Mouse (Mus musculus): Measurements from ENCODE around the gene Clhc1. TPM values are rescaled to one million over a fixed set of nuclear protein-coding genes. Genes with fewer than 3 reads are reported as not detected.

The Clhc1 gene
- polyA plus RNA-seq (2016; fragmentation: Nextera tagmentation; extraction: Ambion mirVana) = 0.08 and 0.38 TPM in 2 replicates

DNA sequence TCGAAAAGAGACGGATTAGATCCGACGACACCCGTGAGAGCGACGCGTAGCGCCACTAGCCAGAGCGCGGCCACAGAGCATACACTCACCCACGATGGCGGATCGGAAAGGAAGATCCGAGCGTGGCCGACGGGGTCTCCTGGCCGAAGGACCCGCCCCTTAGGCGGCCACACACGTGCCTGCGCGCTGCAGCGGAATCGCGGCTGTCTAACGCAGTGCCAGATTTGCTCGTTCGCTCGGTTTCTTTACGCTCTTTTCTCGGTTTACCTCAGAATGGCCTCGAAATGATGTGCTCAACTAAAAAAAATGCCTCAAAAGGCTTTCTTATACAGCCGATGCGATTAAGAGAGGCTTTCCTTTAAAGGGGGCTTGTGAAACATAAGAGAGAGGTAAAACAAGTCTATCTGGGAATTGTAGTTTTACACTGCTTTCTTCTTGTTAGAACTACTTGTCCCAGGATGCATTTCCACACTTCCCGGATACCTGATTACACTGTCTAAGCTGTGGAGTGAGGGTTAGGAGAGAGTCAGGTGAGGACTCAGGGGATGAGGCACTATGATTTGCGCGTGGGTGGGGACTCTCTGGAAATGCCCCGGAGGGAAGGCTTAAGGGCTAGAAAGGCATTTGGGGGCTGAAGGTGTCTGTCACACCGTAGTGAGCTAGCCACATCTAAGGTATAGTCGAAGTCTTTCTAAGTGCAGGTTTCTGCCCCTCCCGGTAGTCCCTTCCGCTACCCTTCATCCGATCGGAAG, at the start of gene Clhc1, which contains the start of gene Rps27a:
Gene Clhc1, plus strand, starts transcription at position 199 of the 752 bp plus-strand sequence.
Gene Rps27a, minus strand, starts transcription at position 358 of the 752 bp plus-strand sequence.
- Histone ChIP-seq H3K36me3 (peaks cover 34% of the 10 kb centered on the region), H3K9me3 (no peaks in the 10 kb centered on the region), H3K4me1 (peaks cover 12% of the 10 kb centered on the region), H3K4me3 (peak within 1 kb of the TSS; percentile 77), H3K27ac (replicated peaks) (peak within 1 kb of the TSS; percentile 75), H3K9ac (replicated peaks) (peak within 1 kb of the TSS; percentile 86), H3K27me3 (no peaks in the 10 kb centered on the region), H3K4me2 (replicated peaks) (peak within 1 kb of the TSS; percentile 66)
- peak; percentile 98 for ATAC-seq (ENCODE audit: low FRiP score, low read depth)
- under 1% methylated on average over 46 of the region's 46 CpGs for WGBS

DNA sequence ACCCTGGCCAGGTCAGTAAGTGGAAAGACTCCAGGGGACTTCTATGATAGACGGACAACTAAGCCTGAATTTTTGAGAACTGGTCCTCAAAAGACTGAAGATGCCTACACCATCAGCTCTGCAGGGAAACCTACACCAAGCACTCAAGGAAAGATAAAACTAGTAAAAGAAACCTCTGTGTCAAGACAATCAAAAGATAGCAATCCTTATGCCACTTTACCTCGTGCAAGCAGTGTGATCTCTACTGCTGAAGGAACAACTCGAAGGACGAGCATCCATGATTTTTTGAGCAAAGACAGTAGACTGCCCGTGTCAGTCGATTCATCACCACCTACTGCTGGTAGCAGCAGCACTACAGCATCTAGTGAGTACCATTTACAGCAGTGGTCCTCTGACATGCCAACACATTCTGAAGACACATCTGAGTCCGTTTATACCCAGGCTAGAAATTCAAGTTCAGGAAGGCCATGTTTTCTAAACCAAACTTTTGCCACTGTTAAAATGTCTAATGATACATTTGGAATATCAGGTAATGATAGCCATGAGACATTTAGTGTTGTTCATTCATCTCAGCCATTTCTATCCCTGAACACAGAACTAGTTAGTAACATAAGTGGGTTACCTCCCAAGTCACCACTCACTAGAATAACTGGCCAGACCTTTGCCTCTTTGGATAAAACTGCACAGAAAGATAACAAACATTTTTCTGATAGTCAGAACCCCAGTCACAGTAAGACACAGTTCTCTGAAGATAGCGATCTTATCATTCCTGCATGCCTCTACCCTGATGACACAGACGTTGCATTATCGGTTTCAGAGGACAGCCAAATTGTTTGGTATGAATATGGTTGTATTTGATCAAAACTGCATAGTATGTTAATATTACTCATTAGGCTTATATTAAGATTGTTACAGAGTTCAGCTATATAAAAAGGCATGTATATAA, 43.5 kb upstream of the Clhc1 start:
- 91% methylated on average over 10 of the region's 10 CpGs for WGBS
- Histone ChIP-seq H3K4me1 (no peaks in the 10 kb centered on the region), H3K9ac (replicated peaks) (no peak overlapping the region), H3K27ac (replicated peaks) (no peak overlapping the region), H3K4me3 (no peak overlapping the region), H3K36me3 (peaks cover 38% of the 10 kb centered on the region), H3K27me3 (no peaks in the 10 kb centered on the region), H3K4me2 (replicated peaks) (no peak overlapping the region), H3K9me3 (no peaks in the 10 kb centered on the region)
- no peak for ATAC-seq (ENCODE audit: low FRiP score, low read depth)

DNA sequence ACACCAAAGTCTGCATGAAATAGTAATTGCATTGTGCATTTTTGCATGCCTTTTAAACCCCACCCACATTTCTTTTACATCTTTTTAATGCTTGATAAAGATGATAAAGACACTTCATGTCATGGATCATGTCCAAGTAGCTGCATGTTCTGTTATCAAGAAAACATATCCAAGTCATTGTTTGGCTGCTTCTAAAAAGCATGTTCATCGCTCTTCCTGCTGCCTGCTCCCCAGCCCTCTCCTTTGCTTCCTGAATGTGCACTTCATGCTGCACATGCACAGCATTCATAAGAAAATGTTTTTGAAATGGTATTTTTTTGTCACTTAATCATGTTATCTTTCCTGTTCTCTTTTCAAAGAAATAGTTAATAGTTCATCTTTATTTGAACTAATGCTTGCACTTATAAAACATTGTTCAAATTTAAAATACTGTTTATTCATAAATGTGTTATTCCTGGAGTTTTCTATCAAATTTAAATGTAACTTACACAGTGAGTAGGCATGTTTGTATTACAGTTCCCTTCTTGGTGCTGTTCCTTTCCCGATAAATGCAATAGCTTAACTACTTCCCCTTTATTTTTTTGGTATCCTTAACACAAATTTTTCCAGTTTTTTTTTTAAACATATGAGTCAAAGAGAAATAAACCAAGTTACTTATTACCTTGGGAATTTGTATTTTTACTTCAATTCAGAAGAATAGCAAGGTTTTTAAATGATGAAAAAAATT, 42.7 kb upstream of the Clhc1 start:
- H3K9me3 ChIP-seq = no peaks in the 10 kb centered on the region
- H3K4me3 ChIP-seq = no peak overlapping the region
- peaks cover 32% of the 10 kb centered on the region for H3K36me3 ChIP-seq
- no peak overlapping the region for H3K9ac ChIP-seq (replicated peaks)
- H3K4me1 ChIP-seq = no peaks in the 10 kb centered on the region
- H3K27ac ChIP-seq (replicated peaks) = no peak overlapping the region
- no peak for ATAC-seq (ENCODE audit: low FRiP score, low read depth)
- H3K27me3 ChIP-seq = no peaks in the 10 kb centered on the region
- H3K4me2 ChIP-seq (replicated peaks) = no peak overlapping the region
- 96% methylated on average over 2 of the region's 2 CpGs for WGBS

DNA sequence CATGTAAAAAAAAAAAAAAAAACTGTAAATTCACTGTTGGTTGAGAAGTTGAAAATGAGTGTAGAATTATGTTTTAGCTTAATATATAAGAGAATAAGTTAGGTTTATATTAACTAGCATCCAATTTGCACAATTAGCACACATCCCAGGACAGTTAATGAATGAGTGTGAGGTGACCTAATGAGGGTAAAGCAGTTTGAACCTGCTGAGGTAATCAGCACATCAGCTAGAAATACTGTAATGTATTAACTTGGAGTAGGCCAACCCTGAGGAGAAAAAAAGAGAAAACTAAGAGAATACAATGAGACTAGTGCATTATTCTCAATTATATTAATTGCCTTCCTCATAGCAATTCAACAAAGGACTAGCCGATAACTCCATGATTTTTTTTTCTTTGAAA, 38.3 kb upstream of the Clhc1 start:
- Histone ChIP-seq H3K27ac (replicated peaks) (no peak overlapping the region), H3K4me2 (replicated peaks) (no peak overlapping the region), H3K36me3 (peaks cover 12% of the 10 kb centered on the region), H3K9me3 (no peaks in the 10 kb centered on the region), H3K27me3 (no peaks in the 10 kb centered on the region), H3K9ac (replicated peaks) (no peak overlapping the region), H3K4me3 (no peak overlapping the region), H3K4me1 (0 out of 2 replicates have a peak, but pooled peaks cover 4% of the 10 kb centered on the region)
- no peak for ATAC-seq (ENCODE audit: low FRiP score, low read depth)
- WGBS = 98% methylated on average over 1 of the region's 1 CpGs

DNA sequence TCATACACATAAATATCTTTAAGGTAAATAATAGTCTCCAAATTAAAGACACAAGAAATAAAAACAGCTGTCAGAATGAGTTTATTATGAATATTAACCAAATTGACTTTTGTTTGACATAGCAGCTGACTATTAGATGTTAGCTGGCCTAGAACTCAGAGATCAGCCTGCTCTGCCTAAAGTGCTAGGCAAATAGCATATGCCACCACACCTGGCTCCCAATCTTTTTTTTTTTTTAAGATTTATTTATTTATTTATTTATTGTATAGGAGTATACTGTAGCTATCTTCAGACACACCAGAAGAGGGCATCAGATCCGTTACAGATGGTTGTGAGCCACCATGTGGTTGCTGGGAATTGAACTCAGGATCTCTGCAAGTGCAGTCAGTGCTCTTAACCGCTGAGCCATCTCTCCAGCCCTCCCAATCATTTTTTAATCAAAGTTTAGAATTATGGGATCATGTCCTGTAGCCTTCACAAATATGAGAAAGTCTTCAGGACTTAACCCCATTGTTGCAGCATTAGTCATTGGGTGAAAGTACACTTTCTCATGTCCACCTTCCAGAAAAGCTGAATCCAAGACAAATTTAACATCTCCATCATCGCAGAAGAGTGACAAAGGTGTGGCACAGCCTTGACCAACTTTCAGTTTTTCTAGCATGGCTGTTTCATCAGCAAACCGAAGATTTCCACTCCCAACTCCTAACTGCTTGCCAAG, 34.8 kb upstream of the Clhc1 start:
- Histone ChIP-seq H3K27me3 (no peaks in the 10 kb centered on the region), H3K4me3 (no peak overlapping the region), H3K9me3 (no peaks in the 10 kb centered on the region), H3K36me3 (0 out of 2 replicates have a peak, but pooled peaks cover 4% of the 10 kb centered on the region), H3K4me1 (0 out of 2 replicates have a peak, but pooled peaks cover 4% of the 10 kb centered on the region), H3K27ac (replicated peaks) (no peak overlapping the region), H3K4me2 (replicated peaks) (no peak overlapping the region), H3K9ac (replicated peaks) (no peak overlapping the region)
- ATAC-seq (ENCODE audit: low FRiP score, low read depth) = no peak
- 87% methylated on average over 4 of the region's 4 CpGs for WGBS

DNA sequence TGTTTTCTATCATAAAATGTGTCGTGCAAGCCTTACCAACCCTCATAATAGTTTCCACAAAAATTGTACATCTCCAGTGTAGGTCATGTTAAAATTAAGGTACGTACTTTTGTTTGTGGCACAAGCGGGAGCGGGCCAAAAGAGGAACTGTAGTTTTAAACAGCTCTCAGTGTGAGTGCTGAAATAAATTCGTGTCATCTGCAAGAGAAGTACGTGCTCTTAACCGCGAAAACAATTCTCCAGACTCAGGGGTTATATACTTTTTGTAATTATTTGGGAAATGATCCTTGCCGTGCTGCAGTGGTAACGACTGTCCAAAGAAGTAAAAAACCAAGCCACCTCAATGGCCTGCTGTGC, 33.4 kb upstream of the Clhc1 start:
- H3K4me3 ChIP-seq = peak overlapping the region; percentile 60
- H3K4me2 ChIP-seq (replicated peaks) = peak overlapping the region; percentile 63
- no peak for ATAC-seq (ENCODE audit: low FRiP score, low read depth)
- H3K9ac ChIP-seq (replicated peaks) = peak overlapping the region; percentile 56
- H3K36me3 ChIP-seq = 0 out of 2 replicates have a peak, but pooled peaks cover 4% of the 10 kb centered on the region
- H3K4me1 ChIP-seq = 0 out of 2 replicates have a peak, but pooled peaks cover 4% of the 10 kb centered on the region
- no peaks in the 10 kb centered on the region for H3K9me3 ChIP-seq
- no peaks in the 10 kb centered on the region for H3K27me3 ChIP-seq
- H3K27ac ChIP-seq (replicated peaks) = peak overlapping the region; percentile 49; the same call in 1 of the 2 replicates
- WGBS = 33% methylated on average over 10 of the region's 10 CpGs

DNA sequence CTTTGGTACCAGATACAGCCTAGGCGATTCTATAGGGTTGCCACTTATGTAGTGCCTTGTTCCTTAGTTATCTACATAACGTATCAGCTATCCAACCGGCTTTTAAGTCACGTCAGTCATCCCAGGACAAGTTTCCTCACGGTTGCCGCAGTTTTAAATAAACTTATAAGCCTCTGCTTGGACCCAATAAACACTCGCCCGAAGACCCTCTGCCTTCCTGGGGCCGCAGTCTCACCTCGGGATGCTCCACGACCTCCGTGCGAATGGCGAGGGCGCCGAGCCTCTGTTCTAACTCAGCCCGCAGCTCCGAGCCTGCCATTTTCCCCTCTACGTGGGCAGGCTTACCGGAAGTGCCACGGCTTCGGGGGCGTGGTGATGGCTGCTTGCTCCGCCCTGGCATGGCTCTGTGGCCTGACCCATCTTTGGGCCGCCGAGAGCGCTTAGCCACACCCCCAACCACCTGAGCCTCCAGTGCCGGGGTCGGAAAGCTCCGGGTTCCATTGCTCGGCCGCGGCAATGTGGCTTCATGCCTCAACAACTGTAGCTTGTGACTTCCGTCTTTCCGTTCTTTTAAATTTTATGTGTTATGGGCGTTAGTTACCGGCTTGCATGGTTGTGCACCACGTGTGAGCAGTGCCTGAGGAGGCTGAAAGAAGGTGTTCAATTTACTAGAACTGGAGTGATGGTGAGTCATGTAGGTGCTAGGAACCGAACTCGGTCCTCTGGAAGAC, 32.9 kb upstream of the Clhc1 start, which contains the start of gene Prorsd1:
Gene Prorsd1, minus strand, starts transcription at position 352 of the 731 bp plus-strand sequence.
- peak within 1 kb of the TSS; percentile 49; the same call in 1 of the 2 replicates for H3K27ac ChIP-seq (replicated peaks)
- peak; percentile 100 for ATAC-seq (ENCODE audit: low FRiP score, low read depth)
- H3K9me3 ChIP-seq = no peaks in the 10 kb centered on the region
- WGBS = 4% methylated on average over 40 of the region's 40 CpGs
- 0 out of 2 replicates have a peak, but pooled peaks cover 4% of the 10 kb centered on the region for H3K36me3 ChIP-seq
- H3K4me2 ChIP-seq (replicated peaks) = peak within 1 kb of the TSS; percentile 63
- 0 out of 2 replicates have a peak, but pooled peaks cover 4% of the 10 kb centered on the region for H3K4me1 ChIP-seq
- H3K27me3 ChIP-seq = no peaks in the 10 kb centered on the region
- peak within 1 kb of the TSS; percentile 56 for H3K9ac ChIP-seq (replicated peaks)
- peak within 1 kb of the TSS; percentile 60 for H3K4me3 ChIP-seq

DNA sequence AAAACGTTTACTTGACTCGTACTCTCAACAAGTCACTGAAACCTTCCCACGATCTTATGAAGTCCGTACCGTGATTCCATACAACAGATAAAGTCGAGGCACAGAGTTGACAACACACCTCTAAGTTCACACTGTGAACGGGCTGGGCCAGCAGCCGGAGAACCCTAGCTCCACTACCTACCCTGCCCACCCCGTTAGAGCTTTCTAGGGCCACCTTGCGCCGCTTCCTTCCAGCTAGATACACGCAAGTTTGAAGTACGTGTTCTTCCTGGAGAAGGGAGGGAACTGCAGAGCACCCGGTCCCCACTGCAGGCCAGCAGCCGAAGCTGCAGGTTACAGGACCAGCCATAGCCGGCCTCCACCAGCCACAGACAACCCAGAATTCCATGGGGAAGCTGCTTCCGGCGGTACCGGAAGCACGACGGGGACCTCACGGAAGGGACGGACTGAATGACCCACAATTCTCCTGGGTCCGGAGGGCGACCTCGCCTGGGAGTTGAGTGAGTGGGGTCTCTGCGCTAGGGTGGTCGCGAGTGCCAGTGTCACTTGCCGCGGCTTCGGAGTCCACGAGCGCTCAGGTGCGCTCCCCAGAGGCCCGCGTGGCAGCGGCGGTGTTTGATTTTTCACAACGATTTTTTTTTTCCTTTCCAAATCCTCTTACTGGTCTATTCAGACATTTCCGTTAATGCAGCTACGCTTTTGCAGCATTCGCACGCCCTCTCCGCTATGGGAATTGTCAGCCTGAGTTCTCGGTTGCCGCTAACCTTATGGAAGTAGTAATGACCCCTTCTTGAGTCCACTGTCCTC, 21.6 kb upstream of the Clhc1 start, which contains the start of gene Mtif2:
Gene Mtif2, plus strand, starts transcription at position 421 of the 807 bp plus-strand sequence.
- peaks cover 13% of the 10 kb centered on the region for H3K36me3 ChIP-seq
- H3K4me2 ChIP-seq (replicated peaks) = peak within 1 kb of the TSS; percentile 69
- no peaks in the 10 kb centered on the region for H3K27me3 ChIP-seq
- peaks cover 9% of the 10 kb centered on the region for H3K4me1 ChIP-seq
- H3K27ac ChIP-seq (replicated peaks) = peak within 1 kb of the TSS; percentile 83
- H3K4me3 ChIP-seq = peak within 1 kb of the TSS; percentile 68
- peak within 1 kb of the TSS; percentile 83 for H3K9ac ChIP-seq (replicated peaks)
- ATAC-seq (ENCODE audit: low FRiP score, low read depth) = peak; percentile 98
- H3K9me3 ChIP-seq = no peaks in the 10 kb centered on the region
- 3% methylated on average over 47 of the region's 47 CpGs for WGBS

DNA sequence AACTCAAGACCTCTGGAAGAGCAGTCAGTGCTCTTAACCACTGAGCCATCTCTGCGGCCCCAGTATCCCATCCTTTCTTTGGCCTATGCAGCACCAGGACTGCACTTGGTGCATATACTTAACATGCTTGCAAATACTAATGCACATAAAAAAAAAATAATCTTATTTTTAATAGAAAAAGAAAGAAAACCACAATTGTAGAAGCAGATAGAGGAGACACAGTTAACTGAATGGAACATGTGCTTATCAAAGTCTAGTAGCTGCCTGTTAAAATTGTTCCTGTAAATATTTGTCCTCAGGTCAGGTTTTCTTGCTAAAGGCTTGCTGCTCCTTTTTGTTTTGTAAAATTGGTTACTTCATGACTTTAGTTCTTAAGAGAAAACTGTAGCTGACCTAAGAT, 9.5 kb upstream of the Clhc1 start:
- H3K27me3 ChIP-seq = no peaks in the 10 kb centered on the region
- WGBS = 94% methylated on average over 1 of the region's 1 CpGs
- no peak overlapping the region for H3K4me3 ChIP-seq
- no peak for ATAC-seq (ENCODE audit: low FRiP score, low read depth)
- no peaks in the 10 kb centered on the region for H3K4me1 ChIP-seq
- no peaks in the 10 kb centered on the region for H3K9me3 ChIP-seq
- no peak overlapping the region for H3K4me2 ChIP-seq (replicated peaks)
- no peak overlapping the region for H3K27ac ChIP-seq (replicated peaks)
- H3K36me3 ChIP-seq = peaks cover 56% of the 10 kb centered on the region
- no peak overlapping the region for H3K9ac ChIP-seq (replicated peaks)
